Mouse (Mus musculus) lung, postnatal 10 days (tissue): Measurements from ENCODE around the gene Adamts3.

Experiments
- DNase-seq: peaks from one replicate; pipeline ENCODE4 v3.0.0; 2021

Gene Adamts3

DNA sequence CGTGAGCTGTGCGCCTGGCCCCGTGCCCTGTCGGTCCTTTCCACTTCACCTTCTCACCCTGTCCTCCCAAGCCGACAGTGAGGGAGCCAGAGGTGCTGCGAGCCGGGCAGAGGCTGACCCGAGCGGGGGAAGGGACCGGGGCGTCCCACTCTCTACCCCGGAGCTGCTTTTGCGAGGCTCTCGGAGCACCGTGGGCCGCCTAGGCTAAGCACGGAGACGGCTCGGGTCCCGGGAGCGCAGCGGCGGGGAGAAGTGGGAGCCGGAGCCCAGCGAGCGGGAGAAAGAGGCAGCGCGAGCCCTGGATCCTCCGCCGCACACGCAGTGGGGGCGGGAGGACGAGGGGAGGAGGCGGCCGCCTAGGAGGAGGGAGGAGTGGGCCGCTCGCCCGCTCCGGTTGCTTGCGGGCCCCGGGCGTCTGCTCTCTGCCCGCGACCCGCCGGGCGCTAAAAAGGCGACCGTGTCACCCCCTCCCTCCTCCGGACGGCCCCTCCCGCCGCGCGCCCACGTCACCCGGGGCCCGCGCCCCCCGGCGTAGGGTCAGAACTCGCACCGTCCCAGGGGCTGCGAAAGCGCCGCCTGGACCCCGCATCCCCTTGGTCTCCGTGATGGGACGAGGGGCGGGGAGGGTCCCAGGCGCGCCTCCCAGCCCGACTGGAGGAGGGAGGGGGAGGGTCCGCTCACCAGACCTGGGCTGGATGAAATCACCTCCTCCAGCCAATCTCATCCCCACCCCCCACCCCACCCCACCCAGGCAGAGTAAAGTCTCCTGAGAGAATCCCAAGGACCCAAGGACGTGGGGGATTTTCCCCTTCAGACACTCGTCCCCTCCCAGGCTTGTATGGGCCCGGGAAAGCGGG lies at the start of gene Adamts3:
Adamts3 (minus strand) TSS at position 284 of the 857 bp plus-strand sequence.
- DNase-seq: peak; percentile 54

GRCm38 (mm10) chr5:89931511-89931910 lies 48.4 kb upstream of the Adamts3 start:
- no peak for DNase-seq

GRCm38 (mm10) chr5:89912359-89912758 lies 29.2 kb upstream of the Adamts3 start:
- no peak for DNase-seq

- DNase-seq: no peak
These were observed 28.8 kb upstream of the Adamts3 start for GRCm38 (mm10) chr5:89911950-89912349.

DNA sequence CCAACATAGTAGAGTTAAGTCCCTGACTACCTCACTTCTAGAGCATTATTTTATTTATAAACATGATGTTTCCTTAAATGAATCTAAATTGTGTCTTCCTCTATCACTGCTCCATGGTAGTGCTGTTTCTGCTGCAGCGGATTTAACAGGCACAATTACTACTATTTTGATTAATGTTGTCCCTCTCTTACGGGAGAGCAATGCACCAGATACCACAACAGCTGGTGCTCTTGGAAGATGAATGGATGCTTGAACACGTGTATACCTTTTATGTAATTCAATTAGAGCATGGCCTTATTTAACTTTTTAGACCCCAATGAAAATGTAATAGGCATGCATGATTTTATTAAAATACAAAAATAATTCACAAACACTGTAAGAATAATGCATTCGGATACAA lies 28.4 kb upstream of the Adamts3 start:
- DNase-seq: no peak

DNA sequence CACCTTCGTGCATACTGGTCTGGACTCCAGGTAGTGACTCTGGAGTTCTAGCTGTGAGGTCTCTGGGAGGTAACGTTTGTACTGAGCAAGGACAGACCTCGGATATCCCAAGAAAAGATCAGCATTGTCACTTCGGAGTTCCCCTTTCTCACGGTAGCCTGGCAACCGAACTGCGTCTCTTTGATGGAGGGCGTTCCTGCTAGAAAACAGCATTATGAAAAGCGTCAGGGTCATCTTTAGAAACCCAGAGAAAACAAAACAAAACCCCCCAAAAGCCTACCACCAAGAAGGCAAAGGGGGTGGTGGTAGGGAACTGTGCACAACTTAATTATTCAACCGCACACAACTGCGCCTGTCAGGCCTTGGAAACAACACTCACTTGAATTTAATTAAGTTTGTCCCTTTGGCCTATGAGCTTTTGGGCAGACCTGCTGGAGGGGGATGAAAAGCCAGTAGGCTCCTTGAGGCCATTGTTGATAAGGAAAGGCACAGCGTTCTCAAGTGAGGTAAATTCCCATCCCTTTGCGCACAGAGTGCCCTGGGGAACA lies 23.8 kb upstream of the Adamts3 start:
- DNase-seq: no peak

DNA sequence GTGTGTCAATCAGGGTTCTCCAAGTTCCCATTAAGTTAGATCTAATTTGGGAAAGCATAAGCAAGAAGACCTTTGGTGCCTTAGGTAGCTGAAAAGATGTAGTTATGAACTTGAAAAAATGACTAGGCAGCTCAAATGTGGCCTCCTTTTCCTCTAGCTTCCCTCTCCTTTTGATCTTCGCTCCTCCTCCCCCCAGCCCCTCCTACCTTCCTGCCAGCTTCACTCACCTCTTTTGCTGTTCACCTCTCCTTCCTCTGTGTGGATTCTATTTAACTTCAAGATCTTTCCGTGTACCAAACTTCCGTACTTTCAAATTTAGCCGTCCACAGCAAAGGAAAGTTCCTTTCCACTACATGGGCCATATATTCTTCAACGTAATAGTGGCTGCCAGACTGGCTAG lies 17.9 kb upstream of the Adamts3 start:
- DNase-seq: no peak

DNA sequence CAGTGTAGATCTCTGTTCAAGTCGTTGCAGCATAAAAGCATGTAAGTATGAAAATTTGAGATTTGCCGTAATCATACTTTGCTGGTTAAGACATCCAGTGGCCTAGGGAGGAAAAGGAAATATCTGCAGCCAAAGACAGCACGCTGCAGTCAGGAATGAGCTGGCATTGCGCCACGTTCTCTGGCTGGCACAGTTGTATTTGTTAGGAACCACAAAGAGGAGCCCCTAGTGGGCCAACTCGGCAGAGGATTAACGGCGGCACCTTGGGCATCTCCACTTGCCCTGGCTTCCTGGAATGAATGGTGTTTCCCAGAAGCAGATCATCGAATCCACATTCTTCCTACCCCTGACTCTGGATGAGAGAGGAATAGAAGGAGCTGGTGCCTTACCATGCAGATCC lies 14.4 kb upstream of the Adamts3 start:
- peak; percentile 73 for DNase-seq

DNA sequence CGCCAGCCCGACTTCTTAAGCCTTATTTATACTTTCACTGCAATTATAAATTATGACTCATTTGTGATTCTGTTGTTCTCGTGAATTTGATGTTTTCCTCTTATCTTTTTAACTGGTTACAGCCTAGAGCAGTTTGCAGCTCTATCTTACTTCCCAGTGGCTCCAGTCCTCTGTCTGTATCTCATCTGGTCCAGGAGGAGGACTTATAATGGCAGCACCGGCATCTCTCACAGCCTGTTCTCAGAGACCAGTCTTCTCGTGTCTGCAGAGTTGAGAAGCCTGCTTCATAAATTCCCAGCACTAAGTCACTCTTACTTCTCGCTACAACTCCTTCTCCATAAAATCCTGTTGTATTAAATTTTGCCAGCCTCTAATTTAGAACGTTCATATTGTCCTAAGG lies 12.4 kb upstream of the Adamts3 start:
- no peak for DNase-seq

GRCm38 (mm10) chr5:89884991-89885390 lies 1.9 kb upstream of the Adamts3 start:
- no peak for DNase-seq

DNA sequence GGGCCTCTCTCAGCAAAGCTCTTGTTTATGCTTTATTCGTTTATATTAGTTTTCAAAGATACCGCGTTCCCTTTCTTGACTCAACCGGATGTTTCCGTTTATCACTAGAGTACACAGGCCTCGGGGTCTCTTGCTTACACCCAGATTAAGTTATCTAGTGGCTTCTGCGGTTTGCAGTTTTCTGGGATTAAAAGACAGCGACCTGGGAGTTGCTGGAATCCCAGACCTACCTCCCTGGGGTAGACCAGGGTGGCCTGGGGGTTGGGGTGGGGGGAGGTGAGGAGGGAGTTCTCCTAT lies 722 bp upstream of the Adamts3 start:
- peak; percentile 5 for DNase-seq

DNA sequence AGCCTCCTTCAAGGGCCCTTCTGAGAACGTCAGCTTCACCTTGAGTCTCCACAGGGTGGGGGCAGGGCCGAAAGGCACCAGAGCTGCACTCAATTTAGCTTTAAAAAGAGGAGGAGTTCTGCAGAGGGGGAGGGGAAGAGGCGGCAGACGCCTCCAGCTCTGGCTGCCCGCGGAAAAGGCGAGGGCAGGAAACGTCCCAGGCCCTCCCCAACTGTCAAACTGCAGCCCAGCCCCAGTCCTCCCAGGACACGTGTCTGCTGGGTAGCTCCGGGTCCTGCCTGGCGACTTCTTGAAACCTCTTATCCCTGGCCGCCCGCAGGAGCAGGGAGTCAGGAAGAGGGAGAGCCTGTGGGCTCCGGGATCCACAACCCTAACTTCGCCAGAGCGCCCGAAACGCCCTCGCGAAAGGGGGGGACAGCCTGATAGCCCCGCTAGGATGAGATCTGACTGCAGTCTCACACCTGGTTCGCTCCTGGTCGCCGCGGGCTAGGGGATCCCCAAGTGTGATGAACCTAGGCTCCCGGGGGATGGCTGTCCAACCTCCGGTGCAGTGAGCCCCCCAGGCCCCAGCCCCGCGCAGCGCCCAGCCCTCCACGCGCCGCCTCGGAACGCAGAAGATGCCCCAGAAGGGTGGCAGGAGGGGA lies 921 bp downstream of the Adamts3 start:
- peak; percentile 76 for DNase-seq

DNA sequence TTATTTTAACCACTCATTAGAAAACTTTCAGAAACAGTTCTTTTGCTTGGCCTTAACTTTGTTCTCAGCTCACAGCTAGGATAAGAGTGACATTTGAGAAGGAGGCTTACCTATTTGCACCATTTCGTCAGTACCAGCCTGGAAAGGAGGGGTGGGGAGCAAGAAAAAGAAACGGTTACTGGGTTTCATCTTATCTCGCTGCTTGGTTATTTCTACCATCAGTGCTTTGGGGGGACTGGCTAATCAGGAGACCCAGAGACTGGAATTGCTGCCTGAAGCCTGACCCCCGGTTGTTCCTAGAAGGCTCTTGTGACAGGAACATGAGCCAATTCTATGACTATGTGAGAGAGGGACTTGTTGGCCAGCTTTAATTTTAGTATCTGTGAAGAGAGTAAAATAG lies 1.7 kb downstream of the Adamts3 start:
- DNase-seq: no peak

DNA sequence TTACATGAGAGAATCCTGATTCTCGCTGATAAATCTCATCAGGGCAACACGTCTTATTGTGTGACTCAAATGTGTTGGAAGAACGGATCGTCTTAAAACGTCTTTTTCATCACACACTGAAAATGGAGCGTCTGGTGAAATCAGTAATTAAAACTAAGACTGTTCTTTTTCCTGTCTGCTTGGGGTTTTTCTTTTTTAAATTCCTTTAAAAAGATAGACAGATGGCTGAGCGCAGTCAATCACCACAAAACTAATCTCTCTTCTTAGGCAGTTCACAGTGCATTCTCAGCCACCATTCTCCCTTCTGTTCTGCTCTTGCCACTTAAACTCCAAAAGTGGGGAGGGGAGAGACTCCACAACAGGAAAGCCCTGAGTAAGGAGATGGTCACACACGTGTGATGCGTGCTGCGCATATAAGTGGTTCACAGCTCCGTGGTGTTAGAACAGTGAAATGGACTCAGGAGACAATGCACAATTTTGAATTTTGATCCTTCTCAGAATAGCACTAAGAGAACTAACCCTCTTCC lies 4.2 kb downstream of the Adamts3 start:
- DNase-seq: no peak

DNA sequence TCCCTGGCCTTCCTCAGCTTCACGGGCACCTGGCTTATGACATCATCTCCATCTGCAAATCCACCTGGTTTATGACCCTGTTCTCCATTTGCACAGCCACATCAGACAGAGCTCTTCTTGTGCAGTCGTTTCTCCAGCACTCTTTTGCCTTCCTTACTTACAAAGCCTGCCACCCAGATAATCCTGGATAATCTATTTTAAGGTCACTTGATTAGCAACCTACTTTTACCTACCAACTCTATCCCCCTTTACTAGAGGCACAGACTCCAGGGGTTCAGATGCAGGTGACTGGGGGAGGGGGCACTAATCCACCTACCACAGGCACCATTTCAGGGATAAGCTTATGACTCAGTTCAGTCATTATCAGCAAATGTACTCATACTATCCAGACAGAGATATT lies 10.5 kb downstream of the Adamts3 start:
- no peak for DNase-seq

- DNase-seq: no peak
These were observed 23.5 kb downstream of the Adamts3 start for GRCm38 (mm10) chr5:89859603-89860002.

DNA sequence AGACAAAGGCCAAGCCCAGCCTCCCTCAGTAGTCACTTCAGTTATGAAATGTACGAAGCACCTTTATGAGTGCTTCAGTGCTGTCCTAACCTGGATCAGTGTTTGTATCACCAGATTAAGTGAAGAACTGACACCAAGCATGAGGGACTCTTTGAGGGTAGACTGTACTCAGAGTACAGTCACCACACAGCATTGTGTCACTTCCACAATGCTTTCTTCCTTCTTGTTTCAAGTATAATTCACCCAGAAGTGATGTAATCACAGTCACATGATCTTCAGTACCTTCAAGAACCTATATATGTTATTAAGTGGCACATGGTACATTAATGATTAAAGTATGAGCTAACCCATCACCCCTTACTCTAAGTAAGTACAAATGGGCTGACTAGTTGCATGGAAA lies 24.3 kb downstream of the Adamts3 start:
- no peak for DNase-seq

DNA sequence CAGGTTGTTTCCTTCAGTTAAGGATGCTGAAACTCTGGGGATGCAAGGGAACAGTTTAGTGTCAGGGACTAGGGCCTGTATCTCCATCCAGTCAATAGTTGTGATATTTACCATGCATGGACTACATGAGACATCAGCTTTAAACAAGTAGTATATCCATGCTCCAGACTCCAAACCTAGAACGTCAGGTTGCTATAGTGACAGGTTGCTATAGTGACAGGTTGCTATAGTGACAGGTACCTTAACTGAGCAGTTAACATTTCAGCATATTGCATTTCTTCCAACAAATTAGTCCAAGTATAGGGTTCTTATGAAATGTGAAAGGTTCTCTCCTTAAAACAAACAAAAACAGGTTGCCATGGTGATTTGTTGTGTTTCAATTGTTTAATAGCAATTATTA lies 36.6 kb downstream of the Adamts3 start:
- no peak for DNase-seq

- peak; percentile 49 for DNase-seq
These were observed 38.8 kb downstream of the Adamts3 start for GRCm38 (mm10) chr5:89844354-89844753.

GRCm38 (mm10) chr5:89843478-89843877 lies 39.7 kb downstream of the Adamts3 start:
- no peak for DNase-seq

DNA sequence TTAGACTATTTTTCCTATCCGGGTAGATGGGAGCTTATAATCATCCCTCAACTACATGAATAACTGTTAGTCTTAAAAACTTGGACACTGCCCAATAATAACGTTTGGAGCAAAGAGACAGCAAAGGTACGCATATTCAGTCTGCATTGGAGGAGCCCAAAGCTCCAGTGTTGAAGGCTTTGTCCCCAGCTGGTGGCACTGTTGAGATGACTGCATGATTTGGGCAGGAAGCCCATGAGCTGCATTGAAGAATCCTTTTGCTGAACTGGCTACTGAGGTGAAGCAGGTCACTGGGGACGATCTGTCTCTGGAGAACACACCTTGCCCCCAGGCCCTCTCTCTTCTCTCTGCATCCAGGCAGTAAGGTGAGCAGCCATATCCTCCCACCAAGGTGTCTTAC lies 43.5 kb downstream of the Adamts3 start:
- DNase-seq: peak; percentile 35

DNA sequence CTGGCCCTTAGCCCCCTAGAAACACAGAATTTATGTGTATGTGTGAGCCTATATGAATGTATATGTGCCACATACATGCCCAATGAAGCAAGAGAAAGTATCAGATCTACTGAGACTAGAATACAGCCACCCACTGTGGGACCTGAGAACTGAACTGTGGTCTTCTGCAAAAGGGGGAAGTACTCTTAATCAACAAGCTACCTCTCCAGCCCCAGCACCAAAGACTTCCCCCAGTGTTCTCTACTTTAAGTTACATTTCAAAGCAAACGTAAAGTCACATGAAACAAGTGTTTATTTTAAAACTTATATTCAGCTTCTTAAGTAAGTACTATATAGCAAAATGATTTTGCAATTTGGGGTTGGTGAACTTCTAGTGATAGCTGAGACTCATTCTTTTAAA lies 62.0 kb downstream of the Adamts3 start:
- DNase-seq: no peak

DNA sequence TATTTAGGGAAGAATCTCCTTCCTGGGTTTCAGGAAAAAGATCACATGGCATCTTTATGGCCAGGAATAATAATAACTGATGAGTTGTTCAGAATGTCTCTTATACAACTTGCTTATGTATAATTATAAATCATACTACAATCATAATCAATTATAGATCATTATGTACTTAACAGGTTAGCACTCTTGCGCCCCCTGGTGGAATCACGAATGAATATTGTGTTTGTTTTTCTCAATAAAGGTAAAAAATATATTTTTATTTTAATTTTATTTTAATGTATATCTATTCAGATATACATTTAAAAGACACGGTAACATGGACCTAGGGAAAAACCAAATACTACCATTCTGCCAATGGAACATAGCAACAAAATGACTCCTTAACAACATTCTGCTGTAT lies 63.6 kb downstream of the Adamts3 start:
- DNase-seq: peak; percentile 10

- DNase-seq: no peak
These were observed 66.5 kb downstream of the Adamts3 start for GRCm38 (mm10) chr5:89816610-89817009.
